Mouse (Mus musculus) liver, adult 2 months (tissue): ENCODE results near the gene Cd1d1. TPM values are rescaled to one million over a fixed set of nuclear protein-coding genes. Genes with fewer than 3 reads are reported as not detected.
"Not testable (repeated sequence)": the region's sequence is repeated elsewhere in the genome, so short reads cannot be mapped to it uniquely, and the experiment has no call there.

ENCODE experiments used
- DNase-seq: peaks from one replicate; pipeline ENCODE4 v3.0.0-alpha.2; 2011; ENCODE audit warnings: low read depth, low spot score; ENCODE audit errors: extremely low read depth
- H3K27ac ChIP-seq: fragments of 200-500 bp; replicated peaks from 2 replicates; pipeline ENCODE4 v1.5.1; 2012; ENCODE audit warnings: low read depth, mild to moderate bottlenecking, control low read depth, inconsistent platforms, low read length; ENCODE audit not compliant: insufficient read depth
- H3K27me3 ChIP-seq: fragments of 200-500 bp; 2 replicates; pipeline ENCODE4 v1.6.1; 2012; ENCODE audit warnings: mild to moderate bottlenecking, moderate library complexity, low read length, inconsistent platforms; ENCODE audit not compliant: control insufficient read depth, insufficient read depth
- H3K36me3 ChIP-seq: fragments of 200-500 bp; 2 replicates; pipeline ENCODE4 v1.6.1; 2012; ENCODE audit warnings: low read length, inconsistent platforms; ENCODE audit not compliant: control insufficient read depth, insufficient read depth
- H3K4me1 ChIP-seq: fragments of 200-500 bp; 2 replicates; pipeline ENCODE4 v1.6.1; 2011; ENCODE audit warnings: low read length; ENCODE audit not compliant: control insufficient read depth, insufficient read depth
- H3K4me3 ChIP-seq: fragments of 200-500 bp; 2 replicates; pipeline ENCODE4 v1.5.1; 2011; ENCODE audit warnings: low read depth, mild to moderate bottlenecking, control low read depth, low read length, moderate library complexity; ENCODE audit not compliant: insufficient read depth
- H3K79me2 ChIP-seq: fragments of 200-500 bp; 2 replicates; pipeline ENCODE4 v1.6.1; 2012; ENCODE audit warnings: inconsistent platforms, mild to moderate bottlenecking, low read length, moderate library complexity; ENCODE audit not compliant: control insufficient read depth, insufficient read depth
- H3K9ac ChIP-seq: fragments of 200-500 bp; 2 replicates; pipeline ENCODE4 v1.6.1; 2012; ENCODE audit warnings: low read depth, mild to moderate bottlenecking, control low read depth, inconsistent platforms, low read length
- CTCF ChIP-seq: fragments of 200-500 bp; IDR thresholded peaks from 2 replicates; pipeline ENCODE4 v1.5.1; 2011; ENCODE audit warnings: low read depth, low read length, control low read depth
- POLR2A ChIP-seq: fragments of 200-500 bp; IDR thresholded peaks from 2 replicates; pipeline ENCODE4 v1.6.1; 2011; ENCODE audit warnings: low read length, control low read depth; ENCODE audit not compliant: insufficient read depth; ENCODE audit errors: extremely low read depth
- WGBS: fragments of 180-500 bp; shearing (Covaris S2); methylation state at CpG from one replicate; pipeline ENCODE4 v1.1.7; 2018; 5-methylcytosine and 5-hydroxymethylcytosine counted together
- polyA plus RNA-seq: library from polyadenylated mRNA; depleted of rRNA; stranded (reverse); fragments of >200 nt; gene quantifications from 2 replicates; pipeline ENCODE4 v1.2.3, GENCODE M21; 2012
- total RNA-seq: library from RNA; depleted of rRNA; stranded (reverse); fragments of >200 nt; gene quantifications from 2 replicates; pipeline ENCODE4 v1.2.3, GENCODE M21; 2014

The Cd1d1 gene
- total and polyA plus RNA-seq, 2 experiments = 251 to 410 TPM

DNA sequence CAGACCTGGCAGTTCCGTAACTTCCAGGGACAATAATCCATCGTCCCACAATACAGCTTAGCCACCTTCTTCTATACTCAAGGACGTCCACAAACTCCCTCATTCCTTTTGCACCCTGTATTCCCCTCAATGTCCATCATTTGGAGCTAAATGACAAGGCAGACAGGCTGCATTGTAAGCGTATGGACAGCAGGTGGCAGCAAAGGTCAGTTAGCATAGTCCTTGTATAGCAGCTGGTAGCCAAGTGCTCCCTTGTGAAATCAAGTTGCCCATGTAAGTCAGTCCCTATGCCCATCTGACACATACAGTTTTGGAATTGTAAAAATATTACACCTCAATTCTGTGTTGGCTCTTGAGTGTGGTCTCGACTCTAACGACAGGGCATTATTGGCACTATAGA lies 31.6 kb upstream of the Cd1d1 start:
- TF ChIP-seq POLR2A (no peak), CTCF (peak; percentile 76)
- WGBS = 24% methylated on average over 6 of the region's 6 CpGs

DNA sequence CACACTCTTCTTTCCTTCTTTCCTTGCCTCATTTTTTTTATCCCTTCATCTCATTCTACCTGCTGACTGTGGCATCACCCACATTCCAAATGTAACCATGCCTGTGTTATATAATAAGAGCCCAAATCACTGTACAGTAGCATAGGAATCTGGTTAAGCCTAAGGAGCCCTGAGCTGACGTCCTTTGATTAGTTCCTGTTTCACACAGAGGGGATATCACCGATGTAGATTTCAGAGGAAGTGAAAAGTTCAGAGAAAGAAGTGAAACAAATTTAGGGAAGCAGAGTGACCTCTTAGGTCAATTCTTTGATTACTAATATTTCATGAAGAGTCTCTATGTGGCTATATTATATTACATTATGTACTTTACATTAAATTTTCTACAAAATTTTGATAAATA lies 18.5 kb upstream of the Cd1d1 start:
- no peak overlapping the region for H3K27ac ChIP-seq
- H3K9ac ChIP-seq = no peak overlapping the region
- TF ChIP-seq POLR2A = no peak
- no peak for TF ChIP-seq CTCF
- H3K4me1 ChIP-seq = peaks cover 1% of the 10 kb centered on the region; the same call in 1 of the 2 replicates
- H3K36me3 ChIP-seq = no peaks in the 10 kb centered on the region
- H3K4me3 ChIP-seq = no peak overlapping the region
- no peaks in the 10 kb centered on the region for H3K27me3 ChIP-seq
- DNase-seq = no peak
- WGBS = 73% methylated on average over 2 of the region's 2 CpGs
- H3K79me2 ChIP-seq = no peaks in the 10 kb centered on the region

More for the DNA sequence above, 31.6 kb upstream of the Cd1d1 start:
- Histone ChIP-seq H3K36me3 (no peaks in the 10 kb centered on the region), H3K9ac (no peak overlapping the region), H3K4me3 (no peak overlapping the region), H3K4me1 (no peaks in the 10 kb centered on the region), H3K27me3 (no peaks in the 10 kb centered on the region), H3K27ac (no peak overlapping the region), H3K79me2 (no peaks in the 10 kb centered on the region)
- DNase-seq = peak; percentile 68

DNA sequence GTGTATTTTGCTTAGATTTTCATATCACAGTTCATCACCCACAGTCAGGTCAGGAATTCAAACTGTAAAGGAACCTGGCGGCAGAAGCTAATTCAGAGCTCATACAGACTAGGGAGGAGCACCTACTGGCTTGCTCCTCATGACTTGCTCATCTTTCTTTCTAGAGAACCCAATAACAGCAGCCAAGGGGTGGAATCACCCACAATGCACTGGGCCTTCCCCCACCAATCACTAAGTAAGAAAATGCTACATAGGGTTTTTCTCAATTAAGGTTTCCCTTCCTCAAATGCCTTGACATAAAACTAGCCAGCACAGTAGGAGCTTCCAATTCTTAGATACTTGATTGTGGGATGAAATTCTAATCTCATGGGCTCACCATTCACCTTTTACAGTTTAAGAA lies 17.8 kb upstream of the Cd1d1 start:
- Histone ChIP-seq H3K36me3 (no peaks in the 10 kb centered on the region), H3K4me3 (no peak overlapping the region), H3K9ac (no peak overlapping the region), H3K27ac (no peak overlapping the region), H3K4me1 (peaks cover 1% of the 10 kb centered on the region; the same call in 1 of the 2 replicates), H3K27me3 (no peaks in the 10 kb centered on the region), H3K79me2 (no peaks in the 10 kb centered on the region)
- 85% methylated on average over 1 of the region's 1 CpGs for WGBS
- TF ChIP-seq POLR2A (no peak), CTCF (no peak)
- no peak for DNase-seq

DNA sequence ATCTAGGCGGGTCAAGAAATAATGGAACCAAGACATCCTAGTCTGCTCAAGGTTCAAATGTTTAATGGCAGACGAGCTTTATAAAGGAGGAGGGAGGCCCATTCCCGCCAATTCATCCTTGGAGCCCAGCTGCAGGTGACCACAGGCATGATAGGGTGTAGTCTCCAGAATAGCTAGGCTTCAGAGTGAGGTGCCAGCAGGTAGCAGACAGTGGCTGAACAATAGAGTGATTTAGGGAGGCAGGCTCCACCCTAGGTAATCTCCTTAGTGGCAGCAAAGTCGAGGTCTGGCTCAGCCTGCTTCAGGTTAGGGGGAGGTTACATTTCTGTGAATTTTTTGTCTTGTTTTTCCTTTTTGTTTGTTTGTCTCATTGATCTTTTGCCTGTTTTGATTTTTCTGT lies 16.7 kb upstream of the Cd1d1 start:
- Histone ChIP-seq H3K79me2 (0 out of 2 replicates have a peak, but pooled peaks cover 5% of the 10 kb centered on the region), H3K9ac (no peak overlapping the region), H3K36me3 (no peaks in the 10 kb centered on the region), H3K27ac (no peak overlapping the region), H3K4me3 (no peak overlapping the region), H3K27me3 (no peaks in the 10 kb centered on the region), H3K4me1 (peaks cover 7% of the 10 kb centered on the region)
- TF ChIP-seq POLR2A = no peak
- TF ChIP-seq CTCF = no peak
- 67% methylated on average over 4 of the region's 4 CpGs for WGBS
- DNase-seq = no peak

DNA sequence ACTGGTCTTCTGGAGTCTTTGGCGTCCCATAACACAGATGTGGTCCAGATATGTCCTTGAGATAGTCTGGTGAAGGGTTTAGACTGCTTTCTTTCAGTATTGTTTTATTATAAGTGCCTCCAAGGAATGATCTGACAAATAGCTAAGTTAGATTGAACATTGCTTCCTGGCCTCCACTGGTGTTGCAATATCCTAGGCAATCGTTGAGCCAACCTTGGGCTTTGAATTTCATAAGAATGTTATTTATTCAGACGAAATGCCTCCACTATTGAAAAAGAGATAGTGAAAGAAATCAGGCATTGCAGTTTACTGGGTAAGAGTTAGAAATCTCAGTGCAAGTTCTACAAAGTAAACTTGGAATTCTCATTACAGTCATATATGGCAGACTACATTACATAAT lies 13.2 kb upstream of the Cd1d1 start:
- H3K4me3 ChIP-seq = not testable (repeated sequence)
- 26% methylated on average over 3 of the region's 3 CpGs for WGBS
- H3K27ac ChIP-seq = peak overlapping the region; percentile 92

DNA sequence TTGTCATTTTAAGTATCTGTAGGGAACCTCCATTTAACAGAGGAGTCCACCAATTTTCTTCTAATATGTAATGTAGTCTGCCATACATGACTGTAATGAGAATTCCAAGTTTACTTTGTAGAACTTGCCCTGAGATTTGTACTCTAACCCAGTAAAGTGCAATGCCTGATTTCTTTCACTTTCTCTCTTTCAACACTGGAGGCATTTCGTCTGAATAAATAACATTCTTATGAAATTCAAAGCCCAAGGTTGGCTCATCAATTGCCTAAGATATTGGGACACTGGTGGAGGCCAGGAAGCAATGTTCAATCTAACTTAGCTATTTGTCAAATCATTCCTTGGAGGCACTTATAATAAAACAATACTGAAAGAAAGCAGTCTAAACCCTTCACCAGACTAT lies 9.0 kb upstream of the Cd1d1 start:
- 22% methylated on average over 1 of the region's 1 CpGs for WGBS
- not testable (repeated sequence) for H3K27me3 ChIP-seq, H3K27ac ChIP-seq, H3K9ac ChIP-seq, H3K79me2 ChIP-seq, H3K4me3 ChIP-seq, H3K36me3 ChIP-seq
- H3K4me1 ChIP-seq = peaks cover 22% of the 10 kb centered on the region
- peak; percentile 93 for DNase-seq

More for the DNA sequence above, 13.2 kb upstream of the Cd1d1 start:
- DNase-seq = peak; percentile 92
- not testable (repeated sequence) for H3K27me3 ChIP-seq, H3K9ac ChIP-seq, H3K36me3 ChIP-seq, H3K79me2 ChIP-seq
- H3K4me1 ChIP-seq = peaks cover 22% of the 10 kb centered on the region
